Mouse (Mus musculus): ENCODE results near the gene Dock2. TPM values are rescaled to one million over a fixed set of nuclear protein-coding genes. Genes with fewer than 3 reads are reported as not detected.
"Not testable (repeated sequence)": the region's sequence is repeated elsewhere in the genome, so short reads cannot be mapped to it uniquely, and the experiment has no call there.

The Dock2 gene
- total RNA-seq, 2 experiments from 2014 or later, result 3.8 to 3.9 TPM

DNA sequence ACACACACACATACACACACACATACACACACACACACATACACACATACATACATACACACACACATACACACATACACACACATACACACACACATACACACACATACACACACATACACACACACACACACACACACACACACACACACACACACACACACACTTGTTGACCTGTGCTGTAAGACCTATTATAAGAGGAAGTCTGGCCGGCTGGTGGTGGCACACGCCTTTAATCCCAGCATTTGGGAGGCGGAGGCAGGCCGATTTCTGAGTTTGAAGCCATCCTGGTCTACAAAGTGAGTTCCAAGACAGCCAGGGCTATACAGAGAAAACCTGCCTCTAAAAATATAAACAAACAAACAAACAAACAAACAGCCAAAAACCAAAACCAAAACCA is 563.1 kb downstream of the Dock2 start:
- not testable (repeated sequence) for DNase-seq (ENCODE audit: low spot score in 2 of 2)

DNA sequence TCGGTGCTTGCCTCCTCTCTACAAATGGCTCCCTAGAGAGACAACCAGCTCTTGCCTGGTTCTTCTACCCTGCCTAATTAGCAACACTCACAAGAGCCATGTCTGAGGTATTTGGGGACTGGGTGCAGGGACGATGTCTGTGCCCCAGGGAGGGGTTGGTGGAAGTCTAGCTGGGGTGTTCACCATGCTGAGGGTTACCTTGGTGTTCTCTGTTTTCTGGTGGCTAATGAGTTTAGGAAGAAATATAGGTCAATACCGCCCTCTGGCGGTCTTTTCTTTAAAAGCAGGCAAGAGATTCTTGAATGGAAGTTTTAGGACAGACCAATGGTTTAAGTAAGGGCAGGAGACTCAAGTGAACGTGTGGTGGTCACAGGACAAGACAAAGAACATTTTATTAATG is 570.8 kb downstream of the Dock2 start:
- peak in 1 of 2 experiments; percentile 52 for DNase-seq (ENCODE audit: low spot score in 2 of 2)

DNA sequence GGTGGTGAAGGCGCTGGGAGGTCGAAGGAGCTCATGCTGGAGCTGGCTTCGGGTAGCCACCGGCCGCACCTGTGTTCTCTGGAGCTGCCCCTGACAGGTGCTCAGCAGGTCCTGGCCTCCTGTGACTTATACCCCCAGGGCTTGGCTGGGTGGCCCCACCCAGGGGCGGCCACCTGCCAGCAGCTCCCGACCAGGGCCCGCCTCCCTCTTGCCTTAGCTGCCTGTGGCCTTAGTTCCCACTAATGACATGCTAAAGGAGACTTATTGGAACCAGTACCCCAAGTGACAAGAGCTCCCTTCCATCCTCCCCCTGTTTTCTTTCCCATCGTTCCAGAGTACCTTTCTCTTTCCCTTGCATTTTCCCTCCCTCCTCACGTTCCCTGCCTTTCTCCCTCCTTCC is 575.7 kb downstream of the Dock2 start, which contains the start of gene Foxi1:
TSS of gene Foxi1 (minus strand) at position 101 of the 400 bp plus-strand sequence.
- DNase-seq (ENCODE audit: low spot score in 2 of 2), result no peak

DNA sequence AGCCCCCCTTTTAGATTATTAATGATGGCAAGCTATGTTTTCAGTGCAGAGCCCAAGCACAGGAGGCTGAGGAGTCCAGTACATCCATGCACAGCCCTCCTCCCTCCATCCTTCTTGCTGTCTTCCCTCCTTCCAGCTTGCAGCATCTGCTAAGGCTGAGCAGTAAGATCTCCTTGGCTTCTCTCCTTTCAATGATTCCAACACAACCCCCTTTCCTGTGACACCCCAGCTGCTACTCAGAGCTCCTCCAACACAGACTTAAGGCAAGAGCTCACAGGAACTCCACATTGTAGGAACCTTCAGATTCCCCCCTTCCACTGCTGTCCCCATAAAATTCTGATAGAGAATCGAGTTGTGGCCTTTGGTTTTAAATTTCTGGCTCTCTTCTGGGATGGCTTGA is 580.9 kb downstream of the Dock2 start:
- no peak for DNase-seq (ENCODE audit: low spot score in 2 of 2)

DNA sequence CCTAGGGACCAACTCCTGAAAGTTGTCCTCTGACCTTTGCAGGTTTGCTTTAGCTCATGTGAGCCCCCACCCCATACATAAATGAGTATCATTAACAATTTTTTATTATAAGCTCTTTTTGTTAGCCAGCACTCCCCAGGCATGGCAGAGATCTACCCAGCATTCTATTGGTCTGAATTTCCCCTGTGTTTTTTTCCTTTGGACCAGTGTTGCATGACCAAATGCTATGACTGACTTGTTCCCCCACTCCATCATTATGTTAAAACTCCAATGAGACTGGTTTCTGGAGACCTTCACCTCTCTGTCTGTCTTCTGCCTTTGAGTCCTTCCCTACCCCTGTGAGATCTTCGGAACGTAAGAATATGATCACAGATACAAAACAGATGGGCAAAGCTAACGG is 588.5 kb downstream of the Dock2 start:
- no peak for DNase-seq (ENCODE audit: low spot score in 2 of 2)

DNA sequence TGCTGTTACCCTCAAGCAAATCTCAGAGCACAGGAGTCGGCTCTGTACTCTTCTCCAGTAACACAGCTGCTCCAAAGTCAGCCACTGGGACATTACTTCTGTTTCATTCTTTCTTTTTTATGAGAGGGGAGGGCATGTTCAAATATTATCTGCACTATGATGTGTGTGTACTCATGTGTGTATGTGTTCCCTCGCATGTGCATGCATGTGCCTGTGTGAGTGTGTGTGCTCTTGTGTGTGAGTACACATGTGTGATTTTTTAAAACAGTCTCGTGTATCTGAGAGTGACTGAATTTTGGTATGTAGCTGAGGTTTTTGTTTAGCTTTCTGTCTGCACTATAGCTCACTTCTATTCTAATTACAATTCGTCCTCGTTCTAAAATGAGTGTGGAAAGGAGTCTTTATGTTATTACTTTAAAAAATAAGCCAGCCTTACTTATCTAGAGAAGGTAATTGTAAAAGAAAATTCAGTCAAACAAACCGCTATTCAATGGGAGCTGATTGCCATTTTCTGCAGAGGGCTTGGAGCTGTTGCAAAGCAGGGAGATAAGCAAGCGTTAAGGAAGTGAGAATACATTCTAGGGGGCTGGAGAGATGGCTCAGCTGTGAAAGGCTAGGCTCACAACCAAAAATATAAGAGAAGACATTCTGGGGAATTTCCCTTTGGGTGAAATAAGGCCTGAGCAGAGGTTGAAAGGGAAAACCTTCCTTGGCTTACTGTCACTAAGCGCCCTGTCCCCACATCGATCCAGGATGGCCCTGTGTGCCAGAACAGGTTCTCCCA is 589.3 kb downstream of the Dock2 start:
- DNase-seq (ENCODE audit: low spot score in 2 of 2), result no peak

DNA sequence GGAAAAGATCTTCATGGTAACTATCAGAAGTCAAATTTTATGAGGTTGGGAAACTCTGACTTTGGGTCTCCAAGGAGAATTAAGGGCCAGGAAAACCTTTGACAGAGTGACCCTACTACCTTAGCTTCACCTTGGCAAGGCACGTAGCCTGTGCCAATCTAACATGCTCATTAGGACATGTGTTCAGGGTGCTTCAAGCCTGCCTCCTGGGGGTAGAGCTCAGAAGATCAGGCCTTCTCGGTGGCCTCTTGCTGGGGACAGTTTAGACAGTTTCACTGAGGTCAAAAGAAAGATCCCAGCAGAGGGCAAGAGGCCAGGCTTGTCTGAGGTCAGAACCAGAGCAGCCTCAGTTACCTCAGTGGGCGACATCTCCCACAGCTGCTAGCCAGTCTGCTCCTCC is 590.0 kb downstream of the Dock2 start:
- DNase-seq (ENCODE audit: low spot score in 2 of 2), result no peak

DNA sequence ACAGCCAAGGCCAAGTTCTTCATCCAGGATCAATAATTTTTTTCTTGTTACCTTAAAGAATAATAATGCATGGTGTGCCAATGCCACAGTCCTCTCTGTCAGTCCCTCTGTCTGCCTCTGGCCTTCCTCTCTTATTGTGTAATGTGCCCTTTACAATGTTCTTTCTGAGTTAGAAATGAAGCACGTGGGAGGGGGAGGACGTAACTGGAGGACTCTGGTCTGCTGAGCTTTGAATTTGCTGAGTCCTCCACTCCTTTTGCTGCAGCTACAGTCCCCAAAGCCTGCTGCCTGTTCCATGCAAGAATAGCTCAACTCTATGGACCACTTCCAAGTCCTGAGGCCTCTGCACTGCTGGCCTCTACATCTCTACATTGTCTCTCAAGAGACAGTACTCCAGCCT is 599.4 kb downstream of the Dock2 start:
- DNase-seq (ENCODE audit: low spot score in 2 of 2), result no peak

DNA sequence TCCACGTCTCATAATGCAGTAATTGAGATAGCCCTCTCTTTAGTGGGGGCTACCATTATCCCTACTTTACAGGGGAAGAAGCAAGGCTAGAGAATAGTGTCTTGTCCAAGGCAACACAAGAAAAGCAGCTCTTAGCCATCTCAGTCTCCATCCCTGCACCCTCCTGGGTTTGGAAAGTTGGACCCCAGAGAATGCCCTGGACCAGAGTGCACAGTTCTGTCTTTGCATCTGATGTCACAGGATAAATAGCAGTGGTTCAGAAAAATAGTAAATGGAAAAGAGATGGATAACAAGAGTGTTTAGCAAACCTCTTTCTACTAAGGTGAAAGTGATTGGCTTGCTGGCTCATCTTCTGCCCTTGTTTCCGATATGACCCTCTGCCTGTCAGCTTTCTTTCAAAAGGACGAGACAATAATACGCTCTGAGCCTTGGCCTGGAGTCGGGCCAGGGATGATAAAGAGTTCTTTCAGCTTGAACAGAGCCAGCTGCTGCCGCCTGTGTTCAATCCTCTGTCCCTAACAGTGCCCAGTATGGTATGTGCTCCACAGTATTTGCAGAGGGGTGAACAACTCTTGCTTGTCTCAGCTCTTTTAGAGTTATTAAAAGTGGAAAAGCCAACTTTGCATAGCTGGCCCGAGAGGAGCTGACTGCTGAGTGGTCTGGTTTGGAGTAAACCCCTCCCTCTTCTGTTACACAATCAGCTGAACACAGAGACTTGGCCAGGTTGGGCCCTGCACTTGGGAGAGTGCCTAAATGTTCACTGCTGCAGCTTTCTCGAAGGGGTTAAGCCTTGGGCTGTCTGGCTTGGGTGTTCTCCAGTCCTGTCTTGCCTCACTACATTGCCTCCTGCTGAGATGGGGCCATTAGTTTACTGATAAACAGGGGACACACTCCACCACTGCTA is 602.2 kb downstream of the Dock2 start:
- DNase-seq (ENCODE audit: low spot score in 2 of 2), result peak in 1 of 2 experiments; percentile 42

DNA sequence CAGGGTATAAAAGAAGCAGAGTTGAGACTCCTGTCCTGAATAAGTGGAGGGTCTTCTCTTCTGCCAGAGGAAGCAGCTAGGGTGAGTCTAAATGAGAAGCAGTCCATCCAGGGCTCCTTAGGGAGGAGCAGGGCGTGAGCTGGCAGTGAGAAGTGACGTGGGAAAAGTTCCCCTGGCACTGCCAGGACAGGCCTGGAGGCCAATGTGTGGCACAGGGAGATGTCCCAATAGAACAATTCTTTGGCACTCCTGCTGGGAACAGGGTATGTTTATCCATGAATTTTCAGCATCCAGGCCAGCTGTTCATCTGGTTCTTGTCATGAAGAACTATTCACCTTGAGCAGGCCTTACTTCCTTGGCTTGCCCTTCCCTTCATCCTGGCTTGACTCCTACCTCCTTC is 604.9 kb downstream of the Dock2 start:
- DNase-seq (ENCODE audit: low spot score in 2 of 2), result no peak

Other genes with a start within 250 kb of the Dock2 start
- 1 to 10 TPM; 5.7 to 6.1 TPM for gene Spdl1, start 49.7 kb upstream of the Dock2 start, total RNA-seq (2021)